24 mouse cellular contexts compared by ENCODE assay signal in genomic region chr9:61607576-61607975, GRCm38 (mm10).
DNase-seq lines count a peak whose midpoint lies in the region; ATAC-seq and TF ChIP-seq lines count a peak whose summit lies in the region.
"Had no signal": no experiment of that assay in that cellular context is flagged by ENCODE, and none has a peak within 500 bp of the region (broad histone marks: within the 10 kb centered on the region; RNA-seq: fewer than 3 reads in every experiment).

No protein-coding gene starts in this region.

- H3K27me3 ChIP-seq in heart, adult 2 months (ENCODE audit: control insufficient read depth, insufficient read depth, low read length), result peaks cover 1% of the 10 kb centered on the region; the same call in 1 of the 2 replicates
- 0 out of 2 replicates have a peak, but pooled peaks cover 3% of the 10 kb centered on the region for H3K27me3 ChIP-seq in heart, embryonic 11.5 days (ENCODE audit: control insufficient read depth, insufficient read depth, low read length)

- TF ChIP-seq EP300 in heart, adult 2 months (IDR thresholded peaks at IDR 0.05; ENCODE audit: insufficient read depth, low read depth, low read length), result no peak

- H3K27ac ChIP-seq in heart, adult 2 months, result peak overlapping the region; percentile 20
- no peak overlapping the region for H3K27ac ChIP-seq in heart, embryonic 11.5 days (ENCODE audit: low read depth, low read length)
- H3K27ac ChIP-seq: embryonic facial prominence, embryonic 13.5 days; embryonic facial prominence, embryonic 15.5 days; forebrain, embryonic 10.5 days; forebrain, embryonic 12.5 days had no signal

- 61% methylated on average over 5 of the region's 5 CpGs for WGBS in heart, adult 2 months
- WGBS in heart, embryonic 11.5 days (ENCODE audit: insufficient replicate concordance), result 66% methylated on average over 5 of the region's 5 CpGs

- no peak for DNase-seq in heart, adult 2 months
- DNase-seq in ES-CJ7 (ENCODE audit: low read depth, low spot score), result peak; percentile 52
- DNase-seq in ZHBTc4 (ENCODE audit: low read depth, low spot score), result peak; percentile 68
- no peak for DNase-seq in right cerebral cortex, postnatal 4 days
- no peak for DNase-seq in layer of hippocampus, adult 9-10 months (ENCODE audit: low spot score)
- DNase-seq: adrenal gland, adult 2 months; adrenal gland, postnatal 10 days; adrenal gland, postnatal 25 days; B cell, adult 2 months; cerebellum, adult 18-20 months; cerebellum, adult 8-10 months; cerebellum, adult 9-11 months; cerebellum, postnatal 14 days; cerebellum, postnatal 36 days; embryo, embryonic 11 days; forebrain, postnatal 0 days had no signal

- no peak overlapping the region for H3K4me2 ChIP-seq in heart, embryonic 11.5 days
- H3K4me2 ChIP-seq: embryonic facial prominence, embryonic 13.5 days; embryonic facial prominence, embryonic 15.5 days; forebrain, embryonic 12.5 days had no signal

- H3K9ac ChIP-seq in heart, adult 2 months (ENCODE audit: low read depth, low read length), result no peak overlapping the region
- no peak overlapping the region for H3K9ac ChIP-seq in heart, embryonic 11.5 days (ENCODE audit: low read depth, low read length)
- H3K9ac ChIP-seq: embryonic facial prominence, embryonic 13.5 days; embryonic facial prominence, embryonic 15.5 days; forebrain, embryonic 12.5 days; forebrain, postnatal 0 days had no signal

- intact Hi-C loops in heart, adult 2 months (cut with DNase I), result no loop called here

- no peaks in the 10 kb centered on the region for H3K4me1 ChIP-seq in heart, adult 2 months (ENCODE audit: control insufficient read depth, insufficient read depth, low read length)
- H3K4me1 ChIP-seq in heart, embryonic 11.5 days (ENCODE audit: control insufficient read depth, insufficient read depth, low read length), result no peaks in the 10 kb centered on the region

- H3K79me2 ChIP-seq in heart, adult 2 months (replicated peaks; ENCODE audit: control insufficient read depth, insufficient read depth, low read length), result no peaks in the 10 kb centered on the region

- no peak for TF ChIP-seq CTCF in heart, adult 2 months (IDR thresholded peaks at IDR 0.05)

- no peaks in the 10 kb centered on the region for H3K9me3 ChIP-seq in heart, embryonic 11.5 days (replicated peaks; ENCODE audit: control insufficient read depth, low read length)
- H3K9me3 ChIP-seq: embryonic facial prominence, embryonic 13.5 days; embryonic facial prominence, embryonic 15.5 days; forebrain, embryonic 10.5 days; forebrain, embryonic 12.5 days had no signal

- no peaks in the 10 kb centered on the region for H3K36me3 ChIP-seq in heart, adult 2 months (ENCODE audit: control insufficient read depth, insufficient read depth, low read length)
- no peaks in the 10 kb centered on the region for H3K36me3 ChIP-seq in heart, embryonic 11.5 days (ENCODE audit: control insufficient read depth, insufficient read depth, low read length)
- H3K36me3 ChIP-seq: embryonic facial prominence, embryonic 13.5 days; embryonic facial prominence, embryonic 15.5 days; forebrain, embryonic 10.5 days; forebrain, embryonic 12.5 days had no signal

- no peak for ATAC-seq in heart, embryonic 11.5 days (replicated peaks; ENCODE audit: insufficient number of reproducible peaks, low FRiP score, low TSS enrichment)
- ATAC-seq: CD4-positive, CD25-positive, alpha-beta regulatory T cell, adult 4 months; forebrain, embryonic 14.5 days; forebrain, postnatal 0 days had no signal

- no peak overlapping the region for H3K4me3 ChIP-seq in heart, adult 2 months
- no peak overlapping the region for H3K4me3 ChIP-seq in heart, embryonic 11.5 days (ENCODE audit: low read depth, low read length)
- H3K4me3 ChIP-seq: embryonic facial prominence, embryonic 13.5 days; embryonic facial prominence, embryonic 15.5 days; erythroblast, embryonic 14.5 days; forebrain, embryonic 10.5 days; forebrain, embryonic 12.5 days had no signal

- no peak for TF ChIP-seq POLR2A in heart, adult 2 months (IDR thresholded peaks at IDR 0.05; ENCODE audit: insufficient read depth, low read depth, low read length)

Comparison
In these comparisons a context has a peak if more than half of its experiments do, and no peak if none do; other contexts are left out.
1. DNase-seq: peak in ES-CJ7 (single experiment) and ZHBTc4 (single experiment); none in heart, adult 2 months (0 of 2), right cerebral cortex, postnatal 4 days (single experiment) and layer of hippocampus, adult 9-10 months (single experiment).